Mouse (Mus musculus) liver, embryonic 14.5 days (tissue): Measurements from ENCODE around the gene Adam21. TPM values are rescaled to one million over a fixed set of nuclear protein-coding genes. Genes with fewer than 3 reads are reported as not detected.

ENCODE experiments used
- ATAC-seq: fragments of 200-750 bp; cut with Nextera tagmentation; 2 replicates; pipeline ENCODE4 v1.8.0; 2017; ENCODE audit warnings: moderate number of reproducible peaks, mild to moderate bottlenecking, moderate library complexity; ENCODE audit not compliant: insufficient read depth
- DNase-seq, 3 experiments: peaks; one replicate each; pipeline ENCODE4 v3.0.0-alpha.2; 2012 to 2013; ENCODE audit warnings: low read depth in 3 of 3, low spot score in 3 of 3
- H3K27ac ChIP-seq: fragments of 300-500 bp; sonication (generic); 2 replicates; pipeline ENCODE4 v1.5.1; 2014; ENCODE audit warnings: moderate library complexity, mild to moderate bottlenecking, control low read depth, inconsistent platforms
- H3K27me3 ChIP-seq: fragments of 300-500 bp; sonication (generic); 2 replicates; pipeline ENCODE4 v1.6.1; 2014; ENCODE audit warnings: mild to moderate bottlenecking, low read length, moderate library complexity; ENCODE audit not compliant: control insufficient read depth, insufficient read depth
- H3K36me3 ChIP-seq: fragments of 300-500 bp; sonication (generic); replicated peaks from 2 replicates; pipeline ENCODE4 v1.6.1; 2014; ENCODE audit warnings: low read depth; ENCODE audit not compliant: control insufficient read depth, insufficient read depth
- H3K4me1 ChIP-seq, 2 experiments: fragments of 200-500 bp in 1 of 2; fragments of 300-500 bp in 1 of 2; sonication (generic) in 1 of 2; replicated peaks; 2 replicates each; pipeline ENCODE4 v1.6.1; 2012 to 2014; ENCODE audit warnings: antibody characterized with exemption in 1 of 2, inconsistent platforms in 1 of 2, low read length in 1 of 2; ENCODE audit not compliant: control insufficient read depth in 2 of 2, insufficient read depth in 2 of 2
- H3K4me2 ChIP-seq: fragments of 300-500 bp; sonication (generic); 2 replicates; pipeline ENCODE4 v1.6.1; 2014; ENCODE audit warnings: low read depth, mild to moderate bottlenecking, control low read depth, moderate library complexity
- H3K4me3 ChIP-seq, 2 experiments: fragments of 200-500 bp in 1 of 2; fragments of 300-500 bp in 1 of 2; sonication (generic) in 1 of 2; 2 replicates each; pipeline ENCODE4 v1.5.1; 2012 to 2014; ENCODE audit warnings: low read depth in 2 of 2, low read length in 2 of 2, mild to moderate bottlenecking in 2 of 2, control low read depth in 1 of 2, inconsistent platforms in 1 of 2, moderate library complexity in 1 of 2; ENCODE audit not compliant: insufficient read depth in 1 of 2
- H3K9ac ChIP-seq: fragments of 300-500 bp; sonication (generic); replicated peaks from 2 replicates; pipeline ENCODE4 v1.6.1; 2014; ENCODE audit warnings: mild to moderate bottlenecking, control low read depth, moderate library complexity
- H3K9me3 ChIP-seq: fragments of 300-500 bp; sonication (generic); 2 replicates; pipeline ENCODE4 v1.6.1; 2016; ENCODE audit warnings: low read length, mixed read lengths; ENCODE audit not compliant: control insufficient read depth
- CTCF ChIP-seq: IDR thresholded peaks from 2 replicates; pipeline ENCODE4 v1.5.1; 2016; ENCODE audit warnings: antibody characterized with exemption, low read depth, control low read depth
- EP300 ChIP-seq: IDR thresholded peaks from 2 replicates; pipeline ENCODE4 v1.6.1; 2016; ENCODE audit warnings: antibody characterized with exemption, low read depth
- WGBS: fragments of 180-500 bp; shearing (Covaris S2); extraction: QIAGEN DNeasy Blood & Tissue Kit; methylation state at CpG from one replicate; pipeline ENCODE4 v1.1.7; 2014; ENCODE audit not compliant: insufficient replicate concordance; 5-methylcytosine and 5-hydroxymethylcytosine counted together
- polyA plus RNA-seq, 2 experiments: library from polyadenylated mRNA; depleted of rRNA in 1 of 2; stranded (reverse) in 1 of 2; unstranded in 1 of 2; fragments of >200 nt; fragmentation: Nextera tagmentation in 1 of 2; extraction: Ambion mirVana in 1 of 2; gene quantifications; 2 replicates each; pipeline versions ENCODE4 v1.2.1 to v1.2.3; 2012 to 2014

The Adam21 gene
- polyA plus RNA-seq (2012; rRNA removed) (0.02 TPM in 1 of 2 replicates, not detected in the other), polyA plus RNA-seq (2014; fragmentation: Nextera tagmentation; extraction: Ambion mirVana) (not detected in 2 replicates)

DNA sequence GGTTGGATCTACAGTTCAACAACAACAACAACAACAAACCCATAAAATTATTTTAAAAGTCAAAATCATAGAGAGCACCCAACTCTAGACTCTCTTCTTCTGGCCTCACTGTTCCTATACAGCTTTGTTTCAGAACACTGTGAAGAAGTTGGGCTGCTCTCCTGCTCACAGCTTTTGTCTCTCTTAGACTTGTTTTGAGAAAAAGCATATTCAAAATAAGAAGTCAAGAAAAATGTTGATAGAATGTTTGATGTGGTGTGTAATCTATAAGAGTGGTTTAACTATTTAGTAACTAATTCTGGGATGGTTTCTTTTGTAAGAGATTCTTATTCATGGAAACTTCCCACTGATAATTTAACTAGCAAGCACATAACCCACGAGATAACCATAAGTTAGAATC is at the start of gene Adam21:
Adam21 (minus strand) TSS at position 101 of the 400 bp plus-strand sequence.
- DNase-seq (no peak), ATAC-seq (no peak)
- H3K9ac ChIP-seq = no peak within 1 kb of the TSS
- peak within 1 kb of the TSS; percentile 1; the same call in 1 of the 2 replicates for H3K4me2 ChIP-seq
- H3K4me1 ChIP-seq = peaks cover 3 to 6% of the 10 kb centered on the region in 2 experiments
- no peaks in the 10 kb centered on the region for H3K9me3 ChIP-seq
- H3K36me3 ChIP-seq = peaks cover 10% of the 10 kb centered on the region; the same call in 1 of the 2 replicates
- no peaks in the 10 kb centered on the region for H3K27me3 ChIP-seq
- no peak within 1 kb of the TSS for H3K4me3 ChIP-seq
- TF ChIP-seq EP300 = no peak
- no peak for TF ChIP-seq CTCF
- WGBS = 69% methylated on average over 1 of the region's 1 CpGs
- no peak within 1 kb of the TSS for H3K27ac ChIP-seq

DNA sequence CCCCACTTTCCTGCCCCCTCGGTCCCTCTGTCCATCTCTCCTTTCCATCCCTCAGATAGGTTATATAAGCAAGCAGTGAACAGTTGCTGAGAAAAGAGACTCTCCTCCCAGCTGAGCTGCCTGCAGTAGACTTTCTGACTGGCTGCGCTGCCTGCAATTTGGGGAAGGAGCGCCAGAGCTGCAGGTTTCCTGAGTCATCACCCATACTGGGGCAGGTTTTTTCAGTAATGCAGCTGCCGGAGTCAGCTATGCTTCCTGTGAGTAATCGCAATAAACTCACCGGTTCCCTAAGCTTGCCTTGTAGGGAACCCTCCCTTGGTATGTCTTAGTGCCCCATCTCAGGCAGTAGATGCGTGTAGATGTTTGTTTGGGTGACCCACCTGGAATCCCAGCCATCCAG is 48.7 kb upstream of the Adam21 start:
- TF ChIP-seq EP300 (no peak), CTCF (no peak)
- DNase-seq (no peak), ATAC-seq (no peak)
- H3K4me3 ChIP-seq = no peak overlapping the region
- no peaks in the 10 kb centered on the region for H3K27me3 ChIP-seq
- no peaks in the 10 kb centered on the region for H3K9me3 ChIP-seq
- 37% methylated on average over 7 of the region's 7 CpGs for WGBS
- no peaks in the 10 kb centered on the region for H3K36me3 ChIP-seq
- H3K4me1 ChIP-seq = no peaks in the 10 kb centered on the region
- H3K27ac ChIP-seq = no peak overlapping the region
- H3K4me2 ChIP-seq = no peak overlapping the region
- no peak overlapping the region for H3K9ac ChIP-seq

DNA sequence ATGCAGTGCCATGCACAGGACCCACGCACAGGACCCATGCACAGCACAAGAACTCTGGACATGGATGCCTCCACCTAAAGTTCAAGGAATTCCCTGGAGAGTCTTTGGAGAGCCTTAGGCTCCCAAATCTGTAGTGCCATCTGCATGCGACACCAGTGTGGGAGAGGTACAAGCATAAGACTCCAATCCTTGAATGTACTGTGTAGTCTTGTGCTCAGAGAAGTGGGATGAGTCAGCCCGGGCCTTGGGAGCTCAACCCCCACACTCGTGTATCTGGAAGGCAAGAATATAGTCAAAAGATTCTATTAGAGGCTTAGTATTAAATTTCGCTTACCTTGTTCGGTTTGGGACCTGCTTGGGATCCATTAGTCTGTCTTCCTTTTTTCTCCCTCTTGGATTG is 47.5 kb upstream of the Adam21 start:
- H3K9ac ChIP-seq = no peak overlapping the region
- no peaks in the 10 kb centered on the region for H3K4me1 ChIP-seq
- no peak overlapping the region for H3K4me2 ChIP-seq
- TF ChIP-seq EP300 (no peak), CTCF (no peak)
- DNase-seq = no peak
- no peak overlapping the region for H3K4me3 ChIP-seq
- H3K9me3 ChIP-seq = no peaks in the 10 kb centered on the region
- H3K36me3 ChIP-seq = no peaks in the 10 kb centered on the region
- WGBS = 58% methylated on average over 6 of the region's 6 CpGs
- H3K27ac ChIP-seq = no peak overlapping the region
- ATAC-seq = no peak
- no peaks in the 10 kb centered on the region for H3K27me3 ChIP-seq

DNA sequence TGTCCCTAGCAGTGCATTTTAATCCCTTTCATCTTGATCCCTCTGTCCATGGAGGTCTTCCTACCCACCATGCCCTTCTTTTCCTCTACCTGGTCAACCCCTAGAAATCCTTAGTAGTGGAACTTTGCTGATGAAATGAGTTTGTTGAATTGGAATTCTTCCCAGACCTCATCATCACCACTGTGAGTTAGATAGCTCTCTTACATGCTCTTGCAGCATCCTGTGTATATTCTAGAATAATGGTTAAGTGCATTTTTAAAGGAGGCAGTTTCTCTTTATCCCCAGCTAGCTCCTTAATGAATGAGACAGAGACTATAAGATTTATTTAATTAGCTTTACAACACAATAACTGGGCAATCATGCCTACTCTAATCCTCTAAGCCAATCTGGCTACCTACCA is 41.2 kb upstream of the Adam21 start:
- no peak for TF ChIP-seq EP300
- no peak for TF ChIP-seq CTCF
- no peaks in the 10 kb centered on the region for H3K9me3 ChIP-seq
- H3K4me1 ChIP-seq = no peaks in the 10 kb centered on the region
- no peaks in the 10 kb centered on the region for H3K36me3 ChIP-seq
- ATAC-seq = no peak
- H3K27ac ChIP-seq = no peak overlapping the region
- H3K9ac ChIP-seq = no peak overlapping the region
- H3K4me3 ChIP-seq = no peak overlapping the region
- H3K4me2 ChIP-seq = no peak overlapping the region
- H3K27me3 ChIP-seq = no peaks in the 10 kb centered on the region; the same call in 1 of the 2 replicates
- no peak for DNase-seq

DNA sequence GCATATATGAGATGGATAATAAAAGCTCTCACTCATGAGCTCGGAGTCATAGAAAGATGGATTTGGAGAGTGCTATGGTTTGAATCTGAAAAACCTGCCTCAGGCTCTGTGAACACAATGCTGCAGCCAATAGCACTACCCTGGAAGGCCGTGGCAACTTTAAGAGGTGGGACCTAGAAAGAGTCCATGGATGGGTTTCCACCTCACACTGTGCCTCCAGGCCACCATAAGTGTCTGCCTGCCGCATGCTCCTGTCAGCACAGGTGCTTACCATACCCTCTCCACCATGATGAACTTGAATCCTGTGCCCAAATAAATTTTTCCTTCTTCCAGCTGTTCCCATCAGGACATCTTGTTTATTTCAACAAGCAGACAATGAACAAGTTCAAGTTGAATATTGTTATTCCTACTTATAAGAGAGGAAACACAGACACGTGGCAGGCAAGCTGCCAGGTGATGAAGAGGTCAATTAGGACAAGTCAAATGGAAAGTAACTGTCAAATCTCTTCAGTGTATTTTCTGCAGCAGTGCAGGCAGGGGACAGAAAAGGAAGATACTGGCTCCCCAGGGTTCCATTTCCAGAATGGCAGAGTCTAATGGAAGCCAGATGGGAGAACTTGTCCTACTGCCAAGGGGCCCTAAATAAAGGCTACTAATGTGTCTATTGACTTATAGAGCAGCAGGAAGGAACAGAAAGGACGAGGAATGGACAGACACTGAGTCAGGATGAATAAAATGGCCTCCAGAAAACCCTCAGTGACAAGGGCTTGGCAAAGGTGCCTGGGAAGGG is 36.9 kb upstream of the Adam21 start:
- 48% methylated on average over 5 of the region's 5 CpGs for WGBS
- H3K9me3 ChIP-seq = no peaks in the 10 kb centered on the region
- no peak overlapping the region for H3K4me2 ChIP-seq
- no peaks in the 10 kb centered on the region for H3K27me3 ChIP-seq
- H3K36me3 ChIP-seq = no peaks in the 10 kb centered on the region
- no peak for ATAC-seq
- H3K27ac ChIP-seq = no peak overlapping the region
- no peak for TF ChIP-seq CTCF
- no peak for TF ChIP-seq EP300
- H3K4me1 ChIP-seq = no peaks in the 10 kb centered on the region
- DNase-seq = no peak
- H3K9ac ChIP-seq = no peak overlapping the region
- H3K4me3 ChIP-seq = no peak overlapping the region
